Mouse (Mus musculus): Measurements from ENCODE around the gene Olfr766-ps1. TPM values are rescaled to one million over a fixed set of nuclear protein-coding genes. Genes with fewer than 3 reads are reported as not detected.
"Not testable (repeated sequence)": the region's sequence is repeated elsewhere in the genome, so short reads cannot be mapped to it uniquely, and the experiment has no call there.

Olfr766-ps1 gene
- total RNA-seq (2021): not detected
- long read RNA-seq, experiment 1: 0 reads
- long read RNA-seq, experiment 2: 0 reads

DNA sequence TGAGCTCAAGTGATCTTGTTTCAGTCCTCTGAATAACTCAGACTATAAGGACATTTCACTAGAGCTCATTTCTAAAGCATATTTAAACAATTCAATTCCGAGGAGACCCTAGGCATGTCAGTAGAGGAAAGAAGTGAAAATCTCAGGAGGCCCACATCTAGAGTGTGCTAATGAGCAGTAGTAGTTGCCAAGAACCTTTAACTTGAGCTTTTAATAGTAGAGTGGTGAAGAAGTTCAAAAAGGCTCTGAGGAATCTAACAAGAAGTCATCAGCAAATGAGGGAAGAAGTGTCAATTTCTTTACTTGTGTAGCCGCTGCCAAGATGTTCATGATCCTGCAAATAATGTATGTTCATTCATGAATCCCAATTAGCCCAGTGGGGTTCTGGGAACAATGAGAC, at the start of gene Olfr766-ps1:
Gene Olfr766-ps1, minus strand, starts transcription at position 101 of the 400 bp plus-strand sequence.
- no peak for DNase-seq

DNA sequence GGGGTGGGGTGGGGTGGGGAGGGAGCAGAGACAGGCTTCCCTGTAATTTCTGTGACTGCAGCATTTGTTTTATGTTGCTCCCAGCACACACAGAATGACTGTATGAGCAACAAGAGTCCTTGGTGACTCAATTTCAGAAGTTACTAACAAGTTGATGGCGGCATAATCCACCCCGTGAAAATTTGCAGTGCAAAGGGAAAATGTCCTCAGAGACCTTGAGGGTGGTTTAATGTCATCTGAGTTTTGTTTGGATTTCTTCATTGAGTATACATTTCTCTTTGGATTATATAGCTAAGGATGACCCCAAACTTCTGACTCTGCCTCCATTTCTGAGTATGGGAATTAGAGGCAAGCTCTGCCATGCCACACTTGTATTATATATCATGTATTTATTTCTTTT, 49.0 kb upstream of the Olfr766-ps1 start, which contains the start of gene Olfr769:
Gene Olfr769, minus strand, starts transcription at position 101 of the 400 bp plus-strand sequence.
- peak; percentile 14 to 17 for DNase-seq

DNA sequence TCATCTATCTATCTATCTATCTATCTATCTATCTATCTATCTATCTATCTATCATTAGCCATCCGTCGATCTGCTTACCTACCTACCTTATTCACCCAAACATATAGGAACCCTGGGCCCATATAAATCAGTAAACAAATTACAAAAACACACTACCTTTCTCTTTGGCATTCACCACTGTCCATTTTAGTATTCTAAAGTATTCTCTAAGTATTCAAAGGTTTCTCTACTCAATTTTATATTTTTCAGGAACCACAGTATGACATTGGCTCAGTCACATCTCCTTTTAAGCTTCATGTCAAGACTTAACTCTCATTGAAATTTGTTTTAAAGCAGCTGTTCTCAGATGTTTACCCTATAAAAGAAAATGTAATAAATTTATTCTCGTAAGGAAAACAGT, 46.4 kb upstream of the Olfr766-ps1 start:
- DNase-seq: no peak

DNA sequence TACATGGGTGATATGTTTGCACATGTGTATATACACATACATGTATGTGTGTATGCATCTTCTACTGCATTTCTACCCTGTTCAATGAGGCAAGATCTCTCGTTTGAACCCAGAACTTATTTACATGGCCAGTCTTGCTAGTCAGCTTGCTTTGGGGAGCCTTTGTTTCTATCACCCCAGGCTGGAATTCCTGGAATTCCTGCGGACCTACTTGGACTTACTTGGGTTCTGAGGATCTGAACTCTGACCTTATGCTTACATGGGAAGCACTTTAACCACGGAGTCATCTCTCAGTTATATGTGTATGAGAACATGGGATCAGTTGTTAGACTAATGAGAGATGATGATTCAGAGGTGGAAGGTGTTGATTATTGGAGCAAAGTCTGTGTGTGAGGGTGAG, 32.5 kb upstream of the Olfr766-ps1 start:
- no peak for DNase-seq

DNA sequence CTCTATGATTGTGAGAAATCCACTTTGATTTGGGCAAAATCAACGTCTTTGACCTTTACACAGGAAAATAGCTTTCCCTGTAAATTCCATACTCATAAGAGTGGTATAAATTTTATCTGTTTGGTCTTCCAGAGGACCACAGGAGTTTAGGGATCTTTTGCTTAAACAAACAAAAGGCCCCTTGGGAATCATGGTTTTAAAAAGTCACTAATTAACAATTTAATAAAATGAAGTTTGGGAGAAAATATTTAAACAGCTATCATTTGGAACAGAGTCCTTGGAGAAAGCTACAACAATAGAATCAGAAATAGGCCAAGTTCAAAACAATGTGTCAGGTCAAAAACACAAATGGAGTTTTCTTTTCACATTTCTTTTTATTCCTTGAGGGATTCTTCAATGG, 30.5 kb upstream of the Olfr766-ps1 start, which contains the start of gene Olfr768:
Gene Olfr768, minus strand, starts transcription at position 101 of the 400 bp plus-strand sequence.
- DNase-seq: no peak

DNA sequence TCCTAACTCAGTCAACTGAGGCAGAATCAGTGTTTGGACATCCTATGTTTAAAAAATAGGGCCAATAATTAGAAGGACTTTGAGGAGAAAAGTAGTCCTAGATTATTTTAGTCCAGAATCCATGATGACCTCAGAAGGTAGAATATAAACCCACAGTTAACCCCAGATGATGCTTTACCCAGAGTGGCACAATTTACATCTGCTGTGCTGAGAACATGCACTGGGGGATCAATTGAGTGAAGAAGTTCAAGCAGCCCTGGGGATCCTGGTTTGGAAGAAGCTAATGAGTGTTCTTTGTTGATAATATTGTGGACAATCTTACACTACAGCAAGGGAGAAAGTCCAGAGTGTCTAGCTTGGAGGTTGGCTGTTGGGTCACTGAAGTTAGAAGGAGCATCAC, 14.0 kb upstream of the Olfr766-ps1 start, which contains the start of gene Olfr767:
Gene Olfr767, minus strand, starts transcription at position 101 of the 400 bp plus-strand sequence.
- DNase-seq: not testable (repeated sequence)

DNA sequence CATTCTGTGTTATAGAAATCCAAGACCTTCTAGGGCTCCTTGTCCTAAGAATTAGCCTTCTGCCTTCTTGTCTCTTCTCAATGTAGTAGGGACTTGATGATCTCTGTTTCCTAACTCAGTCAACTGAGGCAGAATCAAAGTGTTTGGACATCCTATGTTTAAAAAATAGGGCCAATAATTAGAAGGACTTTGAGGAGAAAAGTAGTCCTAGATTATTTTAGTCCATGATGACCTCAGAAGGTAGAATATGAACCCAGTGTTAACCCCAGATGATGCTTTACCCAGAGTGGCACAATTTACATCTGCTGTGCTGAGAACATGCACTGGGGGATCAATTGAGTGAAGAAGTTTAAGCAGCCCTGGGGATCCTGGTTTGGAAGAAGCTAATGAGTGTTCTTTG, 18.9 kb downstream of the Olfr766-ps1 start, which contains the start of gene Olfr765:
Gene Olfr765, minus strand, starts transcription at position 101 of the 400 bp plus-strand sequence.
- not testable (repeated sequence) for DNase-seq

DNA sequence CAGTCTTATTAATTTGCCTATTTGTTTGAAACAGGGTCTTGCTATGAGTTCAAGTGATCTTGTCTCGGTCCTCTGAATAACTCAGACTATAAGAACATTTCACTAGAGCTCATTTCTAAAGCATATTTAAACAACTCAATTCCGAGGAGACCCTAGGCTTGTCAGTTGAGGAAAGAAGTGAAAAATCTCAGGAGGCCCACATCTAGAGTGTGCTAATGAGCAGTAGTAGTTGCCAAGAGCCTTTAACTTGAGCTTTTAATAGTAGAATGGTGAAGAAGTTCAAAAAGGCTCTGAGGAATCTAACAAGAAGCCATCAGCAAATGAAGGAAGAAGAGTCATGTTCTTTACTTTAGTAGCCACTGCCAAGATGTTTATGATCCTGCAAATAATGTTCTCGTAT, 29.0 kb downstream of the Olfr766-ps1 start, which contains the start of gene Olfr764-ps1:
Gene Olfr764-ps1, minus strand, starts transcription at position 101 of the 400 bp plus-strand sequence.
- DNase-seq: no peak

DNA sequence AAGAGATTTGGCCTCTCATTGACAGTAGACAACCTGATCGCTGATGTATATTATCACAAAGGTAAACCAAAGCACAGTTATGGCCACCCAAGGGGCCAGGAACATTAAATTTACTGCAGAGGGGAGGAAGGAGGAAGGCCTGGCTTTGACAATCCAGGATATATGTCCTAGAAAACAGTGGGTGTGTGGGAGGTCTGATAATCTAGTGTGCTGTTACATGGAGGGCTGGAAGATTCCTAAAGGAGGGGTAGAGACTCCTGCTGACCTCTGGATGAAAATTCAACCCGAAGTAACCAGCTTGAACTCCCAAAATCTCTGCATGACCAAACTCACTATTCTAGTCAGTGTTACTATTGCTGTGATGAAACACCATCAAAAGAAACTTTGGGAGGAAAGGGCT, 40.4 kb downstream of the Olfr766-ps1 start:
- no peak for DNase-seq

DNA sequence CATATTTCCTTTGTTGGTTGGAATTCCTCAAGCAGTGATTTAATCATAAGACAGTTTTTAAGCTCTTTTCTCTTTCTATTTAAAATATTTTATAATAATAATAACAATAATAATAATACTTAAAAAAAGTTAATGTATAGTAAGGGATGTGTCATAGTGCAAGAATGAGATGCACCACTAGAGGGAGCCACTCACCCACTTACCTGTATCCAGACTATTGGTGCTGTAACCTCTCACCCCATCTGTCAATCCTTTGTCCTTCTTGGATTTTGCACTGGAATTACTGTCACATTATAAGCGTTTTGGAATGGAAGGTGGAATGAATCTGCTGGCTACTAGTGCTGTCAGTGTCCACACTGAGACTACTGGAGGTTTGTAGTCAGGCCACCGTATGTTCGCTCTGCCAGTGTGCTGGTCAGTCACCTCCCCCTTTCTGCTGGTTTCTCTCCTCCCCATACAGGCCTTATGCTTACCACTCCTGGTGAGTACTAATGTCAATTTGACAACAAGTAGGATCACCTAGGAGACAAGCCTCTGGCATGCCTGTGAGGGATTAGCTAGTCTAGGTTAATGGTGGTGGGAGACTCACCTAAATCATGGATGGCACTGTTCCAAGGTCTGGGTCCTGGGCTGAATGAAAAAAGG, 42.6 kb downstream of the Olfr766-ps1 start:
- DNase-seq: peak; percentile 21 to 52

DNA sequence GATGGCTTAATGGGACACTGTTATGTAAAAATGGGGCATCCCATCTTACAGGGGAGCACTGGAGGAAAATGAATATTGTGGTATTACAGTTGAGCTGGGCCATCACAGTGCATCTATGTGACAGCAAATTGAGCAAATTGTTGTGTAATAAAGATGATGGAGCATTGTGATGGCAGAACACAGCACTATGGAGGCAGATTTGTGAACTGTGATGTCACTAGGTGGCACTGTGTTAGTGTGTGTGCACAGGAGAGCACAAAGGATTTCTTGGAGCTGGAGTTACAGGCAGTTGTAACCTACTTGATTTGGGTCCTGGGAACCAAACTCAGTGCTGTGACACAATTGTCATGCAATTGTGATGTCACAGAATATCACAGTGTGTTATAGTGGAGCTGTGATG, 45.5 kb downstream of the Olfr766-ps1 start:
- DNase-seq: no peak

DNA sequence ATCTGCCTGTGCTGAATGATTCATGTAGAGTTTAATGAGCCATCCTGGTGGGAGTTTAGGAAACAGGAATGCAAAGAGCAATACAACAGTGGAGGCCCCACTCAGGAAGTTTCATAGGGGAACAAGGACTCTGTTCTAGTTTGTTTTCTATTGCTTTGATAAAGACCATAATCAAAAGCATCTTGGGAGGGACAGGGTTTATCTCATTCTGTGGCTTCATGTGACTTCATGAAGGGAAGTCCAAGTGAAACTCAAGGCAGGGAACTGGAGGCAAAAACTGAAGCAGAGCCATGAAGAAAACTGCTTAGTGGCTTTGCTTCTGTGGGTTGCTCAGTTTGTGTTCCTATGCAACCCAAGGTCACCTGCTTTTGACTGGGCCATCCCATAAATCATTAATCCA, 54.3 kb downstream of the Olfr766-ps1 start:
- DNase-seq: no peak

Other genes with a start within 250 kb of the Olfr766-ps1 start
- 10 to 100 TPM; 41.8 to 43.8 TPM for gene Ormdl2, start 247.3 kb downstream of the Olfr766-ps1 start, total RNA-seq (2021)
- 1 to 10 TPM; 1.7 to 2.3 TPM for gene Gdf11, start 177.3 kb downstream of the Olfr766-ps1 start, total RNA-seq (2021)
- 100 to 1,000 TPM; 285 to 398 TPM for gene Cd63, start 168.0 kb downstream of the Olfr766-ps1 start, total RNA-seq (2021)
- gene Rdh5, start 146.1 kb downstream of the Olfr766-ps1 start, total RNA-seq (2021): 10 to 100 TPM; 12.0 to 14.0 TPM
- 100 to 1,000 TPM; 187 to 198 TPM for gene Bloc1s1, start 144.9 kb downstream of the Olfr766-ps1 start, total RNA-seq (2021)
- gene Itga7, start 135.2 kb downstream of the Olfr766-ps1 start, total RNA-seq (2021): 10 to 100 TPM; 10.4 to 16.0 TPM
- gene Mettl7b, start 108.0 kb downstream of the Olfr766-ps1 start, total RNA-seq (2021): under 1 TPM; 0.30 to 0.76 TPM
- not detected for gene Olfr9, start 79.5 kb downstream of the Olfr766-ps1 start, total RNA-seq (2021)
- gene Olfr763, start 58.2 kb downstream of the Olfr766-ps1 start, total RNA-seq (2021): not detected
- gene Olfr764-ps1, start 29.1 kb downstream of the Olfr766-ps1 start, total RNA-seq (2021): not detected
- gene Olfr765, start 19.0 kb downstream of the Olfr766-ps1 start, total RNA-seq (2021): not detected
- gene Olfr767, start 13.9 kb upstream of the Olfr766-ps1 start, total RNA-seq (2021): not detected
- gene Olfr768, start 30.4 kb upstream of the Olfr766-ps1 start, total RNA-seq (2021): not detected
- gene Olfr769, start 48.9 kb upstream of the Olfr766-ps1 start, total RNA-seq (2021): not detected
- not detected for gene Olfr770, start 70.0 kb upstream of the Olfr766-ps1 start, total RNA-seq (2021)
- not detected for gene Olfr771, start 95.8 kb upstream of the Olfr766-ps1 start, total RNA-seq (2021)
- gene Olfr772, start 108.9 kb upstream of the Olfr766-ps1 start, total RNA-seq (2021): not detected
- not detected for gene Olfr773, start 118.4 kb upstream of the Olfr766-ps1 start, total RNA-seq (2021)
- not detected for gene Olfr774, start 167.2 kb upstream of the Olfr766-ps1 start, total RNA-seq (2021)
- gene Olfr775, start 179.4 kb upstream of the Olfr766-ps1 start, total RNA-seq (2021): not detected
- gene Olfr776, start 190.2 kb upstream of the Olfr766-ps1 start, total RNA-seq (2021): not detected
- gene Olfr777, start 202.5 kb upstream of the Olfr766-ps1 start, total RNA-seq (2021): not detected
- not detected for gene Olfr780, start 249.1 kb upstream of the Olfr766-ps1 start, total RNA-seq (2021)